Mouse (Mus musculus) neural tube, embryonic 14.5 days (tissue): ENCODE data around the gene Hist1h1a. TPM values are rescaled to one million over a fixed set of nuclear protein-coding genes. Genes with fewer than 3 reads are reported as not detected.

ENCODE experiments used
- ATAC-seq: fragments of 200-750 bp; cut with Nextera tagmentation; 2 replicates; pipeline ENCODE4 v1.8.0; 2017; ENCODE audit warnings: low read depth, mild to moderate bottlenecking, moderate TSS enrichment, moderate library complexity
- H3K27ac ChIP-seq: fragments of 300-500 bp; sonication (generic); 2 replicates; pipeline ENCODE4 v1.5.1; 2014; ENCODE audit warnings: low read depth, mild to moderate bottlenecking, control low read depth, low read length, moderate library complexity, mixed read lengths
- H3K27me3 ChIP-seq: fragments of 300-500 bp; sonication (generic); 2 replicates; pipeline ENCODE4 v1.6.1; 2014; ENCODE audit warnings: low read length; ENCODE audit not compliant: control insufficient read depth, insufficient read depth
- H3K36me3 ChIP-seq: fragments of 300-500 bp; sonication (generic); 2 replicates; pipeline ENCODE4 v1.6.1; 2014; ENCODE audit warnings: low read length, mixed read lengths; ENCODE audit not compliant: control insufficient read depth, insufficient read depth
- H3K4me1 ChIP-seq: fragments of 300-500 bp; sonication (generic); 2 replicates; pipeline ENCODE4 v1.6.1; 2014; ENCODE audit warnings: low read length; ENCODE audit not compliant: control insufficient read depth, insufficient read depth
- H3K4me2 ChIP-seq: fragments of 300-500 bp; sonication (generic); 2 replicates; pipeline ENCODE4 v1.6.1; 2014; ENCODE audit warnings: mild to moderate bottlenecking, low read depth, low read length, control low read depth
- H3K4me3 ChIP-seq: fragments of 300-500 bp; sonication (generic); 2 replicates; pipeline ENCODE4 v1.5.1; 2014; ENCODE audit warnings: low read depth, low read length, control low read depth, mixed read lengths
- H3K9ac ChIP-seq: fragments of 300-500 bp; sonication (generic); replicated peaks from 2 replicates; pipeline ENCODE4 v1.6.1; 2014; ENCODE audit warnings: low read depth, mild to moderate bottlenecking, control low read depth, low read length, mixed read lengths
- H3K9me3 ChIP-seq: fragments of 300-500 bp; sonication (generic); 2 replicates; pipeline ENCODE4 v1.6.1; 2016; ENCODE audit warnings: low read length; ENCODE audit not compliant: control insufficient read depth
- WGBS: fragments of 180-500 bp; shearing (Covaris S2); extraction: QIAGEN DNeasy Blood & Tissue Kit; methylation state at CpG from one replicate; pipeline ENCODE4 v1.1.7; 2014; 5-methylcytosine and 5-hydroxymethylcytosine counted together
- polyA plus RNA-seq: library from polyadenylated mRNA; unstranded; fragments of >200 nt; fragmentation: Nextera tagmentation; extraction: Ambion mirVana; gene quantifications from 2 replicates; pipeline ENCODE4 v1.2.1, GENCODE M21; 2014

The Hist1h1a gene
- polyA plus RNA-seq, 1 experiment from 2014 or later, result not detected

GRCm38 (mm10) chr13:23755000-23755399, 8.5 kb upstream of the Hist1h1a start:
- Histone ChIP-seq H3K36me3 (no peaks in the 10 kb centered on the region), H3K4me2 (no peak overlapping the region), H3K27me3 (no peaks in the 10 kb centered on the region), H3K4me1 (peaks cover 4% of the 10 kb centered on the region; the same call in 1 of the 2 replicates), H3K4me3 (no peak overlapping the region), H3K9me3 (no peaks in the 10 kb centered on the region), H3K27ac (no peak overlapping the region), H3K9ac (no peak overlapping the region)
- ATAC-seq, result no peak

GRCm38 (mm10) chr13:23756790-23757189, 6.7 kb upstream of the Hist1h1a start, which contains the start of gene Hist1h4b:
Hist1h4b (plus strand) TSS chr13:23757013.
- H3K9me3 ChIP-seq, result no peaks in the 10 kb centered on the region
- peak within 1 kb of the TSS; percentile 68; the same call in 1 of the 2 replicates for H3K27ac ChIP-seq
- H3K36me3 ChIP-seq, result no peaks in the 10 kb centered on the region
- under 1% methylated on average over 17 of the region's 22 CpGs for WGBS
- ATAC-seq, result peak; percentile 75
- H3K4me3 ChIP-seq, result peak within 1 kb of the TSS; percentile 25
- no peaks in the 10 kb centered on the region for H3K27me3 ChIP-seq
- no peak within 1 kb of the TSS for H3K9ac ChIP-seq
- no peaks in the 10 kb centered on the region; the same call in none of the 2 replicates for H3K4me1 ChIP-seq
- H3K4me2 ChIP-seq, result peak within 1 kb of the TSS; percentile 51

- Histone ChIP-seq H3K27ac (peak overlapping the region; percentile 68; the same call in 1 of the 2 replicates), H3K9me3 (no peaks in the 10 kb centered on the region), H3K4me3 (peak overlapping the region; percentile 25), H3K36me3 (no peaks in the 10 kb centered on the region), H3K4me1 (no peaks in the 10 kb centered on the region; the same call in none of the 2 replicates), H3K9ac (no peak overlapping the region), H3K27me3 (no peaks in the 10 kb centered on the region), H3K4me2 (peak overlapping the region; percentile 51)
- ATAC-seq, result 0 out of 2 replicates have a peak, but pooled peaks have one; percentile 6
- WGBS, result 4% methylated on average over 9 of the region's 23 CpGs
Observed at GRCm38 (mm10) chr13:23757211-23757773, 6.2 kb upstream of the Hist1h1a start.

DNA sequence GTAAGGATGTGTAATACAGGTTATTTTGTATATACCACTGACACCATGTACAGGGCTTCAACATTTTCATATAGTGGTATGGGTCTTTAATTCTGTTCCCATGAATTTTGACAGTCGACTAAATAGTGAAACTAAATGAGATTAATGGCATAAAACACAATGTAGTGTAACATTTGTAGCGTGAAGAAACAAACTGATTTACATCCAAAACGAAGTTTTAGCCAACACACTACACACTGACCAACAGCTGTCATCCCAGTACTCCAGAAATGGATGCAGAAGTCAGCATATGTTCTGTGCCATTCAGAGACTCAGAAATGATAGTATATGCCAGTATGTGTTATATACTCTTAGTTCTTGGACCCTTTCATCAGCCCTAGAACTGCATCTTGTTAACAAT, 5.5 kb upstream of the Hist1h1a start:
- H3K4me2 ChIP-seq, result no peak overlapping the region
- no peaks in the 10 kb centered on the region for H3K9me3 ChIP-seq
- no peaks in the 10 kb centered on the region for H3K36me3 ChIP-seq
- H3K4me1 ChIP-seq, result no peaks in the 10 kb centered on the region; the same call in none of the 2 replicates
- no peak overlapping the region for H3K9ac ChIP-seq
- no peak overlapping the region for H3K27ac ChIP-seq
- H3K4me3 ChIP-seq, result no peak overlapping the region
- no peaks in the 10 kb centered on the region for H3K27me3 ChIP-seq
- ATAC-seq, result no peak
- 45% methylated on average over 3 of the region's 3 CpGs for WGBS

DNA sequence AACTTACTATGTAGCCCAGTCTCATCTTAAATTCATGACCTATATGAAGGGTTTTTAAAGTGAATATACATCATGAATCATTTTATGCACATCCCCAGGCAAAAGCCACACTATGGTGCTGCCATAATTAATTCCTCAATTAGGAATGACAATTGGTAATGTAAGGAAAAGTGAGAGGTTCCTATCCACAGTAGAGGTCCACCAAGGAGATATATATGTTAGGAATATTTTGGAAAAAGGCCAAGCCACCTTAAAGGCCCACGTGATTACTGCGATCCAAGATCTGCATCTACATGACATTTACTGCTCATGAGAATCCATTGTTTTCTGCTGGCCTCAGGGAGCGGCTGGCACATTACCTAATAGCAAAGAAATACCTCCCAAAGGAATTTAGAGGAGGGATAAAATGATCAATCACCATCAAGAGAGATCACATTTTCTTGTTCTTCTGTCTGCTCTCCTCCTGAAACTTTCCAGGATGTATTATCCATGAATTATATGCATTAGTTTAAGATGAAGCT, 4.2 kb upstream of the Hist1h1a start:
- H3K36me3 ChIP-seq, result no peaks in the 10 kb centered on the region
- H3K27me3 ChIP-seq, result no peaks in the 10 kb centered on the region
- no peak overlapping the region for H3K9ac ChIP-seq
- H3K9me3 ChIP-seq, result no peaks in the 10 kb centered on the region
- peaks cover 4% of the 10 kb centered on the region for H3K4me1 ChIP-seq
- no peak overlapping the region for H3K4me3 ChIP-seq
- no peak overlapping the region for H3K27ac ChIP-seq
- no peak overlapping the region for H3K4me2 ChIP-seq
- 46% methylated on average over 3 of the region's 3 CpGs for WGBS
- ATAC-seq, result no peak

DNA sequence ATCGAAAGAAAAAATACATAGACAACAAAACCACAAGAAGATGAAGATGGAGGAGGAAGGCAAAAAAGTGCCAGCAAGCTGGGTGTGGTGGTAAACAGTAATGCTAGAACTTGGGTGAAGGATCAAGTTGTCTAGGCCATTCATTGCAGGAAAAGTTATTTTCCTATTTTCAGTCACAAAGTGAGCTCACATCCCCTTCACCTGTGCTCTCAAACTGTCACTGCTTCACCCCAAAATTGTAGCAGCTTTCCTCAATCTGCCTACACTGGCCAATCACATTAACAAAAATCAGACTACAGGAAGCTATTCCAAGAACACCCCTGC, 3.6 kb upstream of the Hist1h1a start:
- Histone ChIP-seq H3K36me3 (no peaks in the 10 kb centered on the region), H3K9ac (no peak overlapping the region), H3K9me3 (no peaks in the 10 kb centered on the region), H3K4me3 (no peak overlapping the region), H3K27ac (no peak overlapping the region), H3K4me2 (peak overlapping the region; percentile 59; the same call in 1 of the 2 replicates), H3K27me3 (no peaks in the 10 kb centered on the region), H3K4me1 (peaks cover 7% of the 10 kb centered on the region)
- no peak for ATAC-seq
- 67% methylated on average over 1 of the region's 1 CpGs for WGBS

DNA sequence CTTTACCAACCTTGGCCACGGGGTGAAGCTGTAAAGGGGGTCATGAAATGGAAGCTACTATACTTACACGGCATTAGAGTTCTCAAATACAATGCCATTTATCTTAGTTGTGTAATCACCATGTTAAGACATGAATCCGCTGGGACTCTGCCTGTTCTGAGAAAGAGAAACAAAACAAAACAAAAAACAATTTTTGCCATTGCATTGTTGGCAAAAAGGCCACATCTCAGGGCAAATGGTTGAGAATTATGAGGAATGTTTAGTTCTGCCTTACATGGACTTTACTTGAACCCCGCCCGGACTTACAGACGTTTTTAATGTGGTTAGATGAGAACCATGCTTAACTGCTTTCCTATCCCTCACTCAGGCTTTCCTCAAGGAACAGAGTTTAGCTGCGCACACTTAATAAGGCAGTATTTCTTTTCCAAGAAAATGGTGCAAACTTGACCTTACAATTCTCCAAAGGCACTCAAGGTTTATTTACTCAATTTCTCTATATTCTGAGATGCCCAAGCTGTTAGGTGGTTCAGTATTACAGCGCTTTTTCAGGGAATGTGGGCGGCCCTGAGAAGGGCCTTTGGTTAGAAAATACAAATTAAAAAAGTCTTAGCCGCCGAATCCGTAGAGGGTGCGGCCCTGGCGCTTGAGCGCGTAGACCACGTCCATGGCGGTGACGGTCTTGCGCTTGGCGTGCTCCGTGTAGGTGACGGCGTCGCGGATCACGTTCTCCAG, 3.1 kb upstream of the Hist1h1a start:
- H3K4me2 ChIP-seq, result peak overlapping the region; percentile 59
- WGBS, result 2% methylated on average over 16 of the region's 27 CpGs
- peak; percentile 12; the same call in 1 of the 2 replicates for ATAC-seq
- peaks cover 7% of the 10 kb centered on the region for H3K4me1 ChIP-seq
- peak overlapping the region; percentile 50 for H3K9ac ChIP-seq
- H3K9me3 ChIP-seq, result no peaks in the 10 kb centered on the region
- H3K4me3 ChIP-seq, result peak overlapping the region; percentile 38
- no peaks in the 10 kb centered on the region for H3K27me3 ChIP-seq
- no peaks in the 10 kb centered on the region for H3K36me3 ChIP-seq
- peak overlapping the region; percentile 79 for H3K27ac ChIP-seq

DNA sequence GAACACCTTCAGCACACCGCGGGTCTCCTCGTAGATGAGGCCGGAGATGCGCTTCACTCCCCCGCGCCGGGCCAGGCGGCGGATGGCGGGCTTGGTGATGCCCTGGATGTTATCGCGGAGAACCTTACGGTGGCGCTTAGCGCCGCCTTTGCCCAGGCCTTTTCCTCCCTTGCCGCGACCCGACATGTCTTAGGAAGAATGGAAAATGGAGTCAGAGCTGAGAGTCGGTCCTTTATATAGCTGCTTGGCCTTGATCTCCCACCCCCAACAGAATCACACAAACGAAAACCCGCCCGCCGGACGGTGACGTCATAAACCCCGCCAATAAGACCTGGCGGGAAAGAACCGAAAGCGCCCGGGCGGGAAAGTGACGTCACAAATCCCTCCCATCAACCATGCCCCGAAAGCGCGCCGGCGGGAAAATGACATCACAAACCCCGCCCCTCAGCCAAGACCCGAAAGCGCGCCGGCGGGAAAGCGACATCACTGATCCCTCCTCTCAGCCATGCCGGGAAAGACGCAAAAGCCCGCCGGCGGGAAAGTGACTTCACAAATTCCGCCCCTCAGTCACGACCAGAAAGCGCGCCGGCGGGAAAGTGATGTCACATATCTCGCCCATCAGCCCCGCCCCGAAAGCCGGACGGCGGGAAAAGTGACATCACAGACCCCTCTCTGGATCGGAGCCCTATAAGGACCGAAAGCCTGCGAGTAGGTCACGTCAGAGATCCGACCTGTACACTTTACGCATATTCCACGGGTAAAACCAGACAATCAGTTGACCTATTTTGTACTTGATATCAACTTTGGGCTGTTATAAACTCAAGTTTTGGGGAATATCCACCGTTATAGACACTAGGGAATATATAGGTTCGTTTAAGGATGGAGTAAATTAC, 2.2 kb upstream of the Hist1h1a start, which contains the start of gene Hist1h4a:
Hist1h4a (minus strand) TSS at position 259 of the 893 bp plus-strand sequence.
- H3K9me3 ChIP-seq, result no peaks in the 10 kb centered on the region
- no peaks in the 10 kb centered on the region for H3K27me3 ChIP-seq
- ATAC-seq, result peak; percentile 82
- H3K9ac ChIP-seq, result peak within 1 kb of the TSS; percentile 50
- H3K36me3 ChIP-seq, result no peaks in the 10 kb centered on the region
- H3K27ac ChIP-seq, result peak within 1 kb of the TSS; percentile 79
- H3K4me1 ChIP-seq, result peaks cover 7% of the 10 kb centered on the region
- WGBS, result under 1% methylated on average over 67 of the region's 72 CpGs
- peak within 1 kb of the TSS; percentile 38 for H3K4me3 ChIP-seq
- peak within 1 kb of the TSS; percentile 59 for H3K4me2 ChIP-seq
